Mouse (Mus musculus) midbrain, embryonic 11.5 days (tissue): ENCODE results near the gene Calm4. TPM values are rescaled to one million over a fixed set of nuclear protein-coding genes. Genes with fewer than 3 reads are reported as not detected.
"Not testable (repeated sequence)": the region's sequence is repeated elsewhere in the genome, so short reads cannot be mapped to it uniquely, and the experiment has no call there.

ENCODE experiments used
- ATAC-seq: fragments of 200-750 bp; cut with Nextera tagmentation; 2 replicates; pipeline ENCODE4 v1.8.0; 2017; ENCODE audit warnings: moderate TSS enrichment, moderate library complexity; ENCODE audit not compliant: low FRiP score
- DNase-seq: peaks from one replicate; pipeline ENCODE4 v3.0.0; 2015; ENCODE audit warnings: low spot score; ENCODE audit errors: missing footprints
- H3K27ac ChIP-seq: fragments of 300-500 bp; sonication (generic); 2 replicates; pipeline ENCODE4 v1.5.1; 2014; ENCODE audit warnings: low read depth, low read length
- H3K27me3 ChIP-seq: fragments of 300-500 bp; sonication (generic); 2 replicates; pipeline ENCODE4 v1.6.1; 2014; ENCODE audit warnings: mild to moderate bottlenecking, low read length, moderate library complexity, mixed read lengths; ENCODE audit not compliant: control insufficient read depth, insufficient read depth
- H3K36me3 ChIP-seq: fragments of 300-500 bp; sonication (generic); 2 replicates; pipeline ENCODE4 v1.6.1; 2014; ENCODE audit warnings: mild to moderate bottlenecking, low read length, moderate library complexity, mixed read lengths; ENCODE audit not compliant: control insufficient read depth, insufficient read depth
- H3K4me1 ChIP-seq: fragments of 300-500 bp; sonication (generic); 2 replicates; pipeline ENCODE4 v1.6.1; 2014; ENCODE audit warnings: low read length; ENCODE audit not compliant: control insufficient read depth, insufficient read depth
- H3K4me2 ChIP-seq: fragments of 300-500 bp; sonication (generic); 2 replicates; pipeline ENCODE4 v1.6.1; 2014; ENCODE audit warnings: mild to moderate bottlenecking, moderate library complexity
- H3K4me3 ChIP-seq: fragments of 300-500 bp; sonication (generic); 2 replicates; pipeline ENCODE4 v1.5.1; 2014; ENCODE audit warnings: low read depth, low read length
- H3K9ac ChIP-seq: fragments of 300-500 bp; sonication (generic); 2 replicates; pipeline ENCODE4 v1.6.1; 2014; ENCODE audit warnings: low read length
- H3K9me3 ChIP-seq: fragments of 300-500 bp; sonication (generic); 2 replicates; pipeline ENCODE4 v1.6.1; 2016; ENCODE audit warnings: low read length; ENCODE audit not compliant: control insufficient read depth
- WGBS: fragments of 180-500 bp; shearing (Covaris S2); extraction: QIAGEN DNeasy Blood & Tissue Kit; methylation state at CpG from one replicate; pipeline ENCODE4 v1.1.7; 2014; 5-methylcytosine and 5-hydroxymethylcytosine counted together
- polyA plus RNA-seq: library from polyadenylated mRNA; unstranded; fragments of >200 nt; fragmentation: Nextera tagmentation; extraction: Ambion mirVana; gene quantifications from 2 replicates; pipeline ENCODE4 v1.2.1, GENCODE M21; 2014

Calm4 gene
- polyA plus RNA-seq: not detected in 2 replicates

GRCm38 (mm10) chr13:3837312-3837807, at the start of gene Calm4:
Gene Calm4, plus strand, starts transcription at chr13:3837757.
- not testable (repeated sequence) for H3K9me3 ChIP-seq, DNase-seq, H3K27me3 ChIP-seq, H3K4me1 ChIP-seq, ATAC-seq, H3K4me3 ChIP-seq, H3K9ac ChIP-seq, H3K4me2 ChIP-seq, H3K36me3 ChIP-seq, H3K27ac ChIP-seq

- Histone ChIP-seq H3K4me1 (no peaks in the 10 kb centered on the region), H3K4me3 (no peak overlapping the region), H3K4me2 (no peak overlapping the region), H3K36me3 (no peaks in the 10 kb centered on the region), H3K9ac (no peak overlapping the region), H3K27me3 (no peaks in the 10 kb centered on the region), H3K27ac (no peak overlapping the region), H3K9me3 (no peaks in the 10 kb centered on the region)
- ATAC-seq (no peak), DNase-seq (no peak)
- 89% methylated on average over 2 of the region's 2 CpGs for WGBS
Measured at GRCm38 (mm10) chr13:3788588-3788987, 49.0 kb upstream of the Calm4 start.

DNA sequence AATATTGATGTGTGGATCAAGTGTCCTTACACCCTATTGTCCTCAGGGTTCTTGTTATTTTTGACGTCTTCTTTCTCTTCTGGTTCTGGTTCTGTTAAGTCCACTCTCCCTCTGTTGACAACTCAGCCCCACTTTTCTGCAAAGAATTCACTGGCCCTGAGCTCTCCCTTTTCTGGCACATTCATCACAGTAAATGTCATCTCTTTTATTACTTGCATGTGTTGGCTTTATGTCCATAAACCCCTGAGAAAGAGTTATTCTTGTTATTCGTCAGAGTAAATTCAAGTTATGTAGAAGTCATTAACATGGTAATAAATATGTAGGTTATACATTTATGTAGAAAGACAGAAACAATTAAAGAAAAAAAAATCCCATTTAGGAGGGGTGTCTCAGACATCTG, 48.0 kb upstream of the Calm4 start:
- no peak overlapping the region for H3K4me3 ChIP-seq
- H3K36me3 ChIP-seq: no peaks in the 10 kb centered on the region
- ATAC-seq: no peak
- no peaks in the 10 kb centered on the region for H3K4me1 ChIP-seq
- H3K27ac ChIP-seq: no peak overlapping the region
- no peaks in the 10 kb centered on the region for H3K27me3 ChIP-seq
- H3K9ac ChIP-seq: no peak overlapping the region
- no peak overlapping the region for H3K4me2 ChIP-seq
- 79% methylated on average over 2 of the region's 2 CpGs for WGBS
- H3K9me3 ChIP-seq: no peaks in the 10 kb centered on the region
- DNase-seq: no peak

DNA sequence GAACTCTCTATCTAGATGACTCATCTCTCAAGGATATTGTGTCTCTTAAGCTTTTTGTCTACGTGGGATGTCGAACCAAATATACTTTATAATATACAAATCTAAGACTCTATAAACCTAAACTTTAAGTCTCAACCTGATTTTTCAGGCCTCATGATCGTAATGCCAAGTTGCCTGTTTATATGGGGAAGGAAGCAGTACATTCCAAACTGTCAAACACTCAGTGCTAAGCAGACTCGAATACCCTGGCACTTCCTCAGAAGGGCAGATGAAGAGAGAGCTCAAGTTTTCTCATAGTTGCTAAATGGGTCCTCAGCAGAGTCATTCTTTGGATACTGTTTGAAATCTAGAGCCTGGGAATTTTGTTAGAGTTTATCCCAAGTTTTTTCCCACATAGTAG, 40.9 kb upstream of the Calm4 start:
- whole genome bisulfite sequencing: 85% methylated on average over 4 of the region's 4 CpGs

GRCm38 (mm10) chr13:3798751-3799150, 38.8 kb upstream of the Calm4 start:
- Histone ChIP-seq H3K9ac (no peak overlapping the region), H3K4me3 (no peak overlapping the region), H3K27me3 (no peaks in the 10 kb centered on the region), H3K27ac (no peak overlapping the region), H3K4me2 (no peak overlapping the region), H3K9me3 (no peaks in the 10 kb centered on the region), H3K4me1 (no peaks in the 10 kb centered on the region), H3K36me3 (no peaks in the 10 kb centered on the region)
- no peak for DNase-seq
- ATAC-seq: no peak

More for the DNA sequence above, 40.9 kb upstream of the Calm4 start:
- H3K4me2 ChIP-seq: no peak overlapping the region
- H3K27me3 ChIP-seq: no peaks in the 10 kb centered on the region
- no peak overlapping the region for H3K4me3 ChIP-seq
- H3K27ac ChIP-seq: no peak overlapping the region
- ATAC-seq (no peak), DNase-seq (no peak)
- H3K9ac ChIP-seq: no peak overlapping the region
- H3K4me1 ChIP-seq: no peaks in the 10 kb centered on the region
- H3K9me3 ChIP-seq: no peaks in the 10 kb centered on the region
- H3K36me3 ChIP-seq: no peaks in the 10 kb centered on the region

GRCm38 (mm10) chr13:3799386-3799785, 38.2 kb upstream of the Calm4 start:
- no peaks in the 10 kb centered on the region for H3K9me3 ChIP-seq
- no peak for DNase-seq
- no peaks in the 10 kb centered on the region for H3K4me1 ChIP-seq
- H3K36me3 ChIP-seq: no peaks in the 10 kb centered on the region
- H3K4me3 ChIP-seq: no peak overlapping the region
- H3K9ac ChIP-seq: no peak overlapping the region
- 74% methylated on average over 3 of the region's 3 CpGs for WGBS
- H3K27me3 ChIP-seq: no peaks in the 10 kb centered on the region
- H3K4me2 ChIP-seq: no peak overlapping the region
- ATAC-seq: no peak
- H3K27ac ChIP-seq: no peak overlapping the region

DNA sequence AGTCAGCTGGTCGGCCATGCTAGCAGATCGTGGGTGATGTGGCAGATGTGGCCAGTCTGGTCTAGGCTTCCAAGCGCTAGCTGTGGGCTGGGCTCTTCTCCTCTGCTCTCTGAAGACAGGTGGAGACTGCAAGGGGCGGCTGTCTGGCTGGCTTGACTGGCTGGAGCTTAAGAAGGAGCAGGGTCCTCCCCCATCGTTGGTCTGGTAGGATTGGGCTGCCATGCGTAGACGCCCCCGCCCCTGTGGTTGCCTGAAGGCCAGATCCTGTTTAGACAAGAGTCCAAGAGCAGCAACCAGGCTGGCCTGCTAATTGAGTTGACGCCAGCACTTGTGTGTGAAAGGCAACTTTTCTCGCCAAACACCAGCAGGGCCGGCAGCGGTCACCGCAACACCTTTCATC, 33.4 kb upstream of the Calm4 start, which contains the start of gene Calml3:
Gene Calml3, minus strand, starts transcription at position 131 of the 400 bp plus-strand sequence.
- H3K27ac ChIP-seq: no peak within 1 kb of the TSS
- H3K27me3 ChIP-seq: no peaks in the 10 kb centered on the region
- DNase-seq: no peak
- ATAC-seq: no peak
- no peak within 1 kb of the TSS for H3K4me3 ChIP-seq
- 88% methylated on average over 13 of the region's 13 CpGs for WGBS
- H3K9ac ChIP-seq: no peak within 1 kb of the TSS
- H3K36me3 ChIP-seq: no peaks in the 10 kb centered on the region
- no peaks in the 10 kb centered on the region for H3K4me1 ChIP-seq
- H3K9me3 ChIP-seq: no peaks in the 10 kb centered on the region
- no peak within 1 kb of the TSS for H3K4me2 ChIP-seq

GRCm38 (mm10) chr13:3805132-3805531, 32.4 kb upstream of the Calm4 start:
- Histone ChIP-seq H3K9ac (no peak overlapping the region), H3K9me3 (no peaks in the 10 kb centered on the region), H3K4me3 (no peak overlapping the region), H3K4me2 (no peak overlapping the region), H3K27ac (no peak overlapping the region), H3K36me3 (no peaks in the 10 kb centered on the region), H3K4me1 (no peaks in the 10 kb centered on the region), H3K27me3 (no peaks in the 10 kb centered on the region)
- DNase-seq (no peak), ATAC-seq (no peak)
- 82% methylated on average over 2 of the region's 2 CpGs for WGBS

GRCm38 (mm10) chr13:3805638-3806037, 31.9 kb upstream of the Calm4 start:
- no peak for DNase-seq
- no peaks in the 10 kb centered on the region for H3K27me3 ChIP-seq
- H3K4me2 ChIP-seq: no peak overlapping the region
- 81% methylated on average over 5 of the region's 5 CpGs for WGBS
- no peak overlapping the region for H3K4me3 ChIP-seq
- H3K4me1 ChIP-seq: no peaks in the 10 kb centered on the region
- no peaks in the 10 kb centered on the region for H3K36me3 ChIP-seq
- no peak overlapping the region for H3K9ac ChIP-seq
- no peaks in the 10 kb centered on the region for H3K9me3 ChIP-seq
- no peak for ATAC-seq
- H3K27ac ChIP-seq: no peak overlapping the region
